Mouse (Mus musculus) erythroblast, embryonic 14.5 days (primary cell): ENCODE data around the gene Tle3. TPM values are rescaled to one million over a fixed set of nuclear protein-coding genes. Genes with fewer than 3 reads are reported as not detected.

ENCODE experiments used
- H3K27me3 ChIP-seq: 2 replicates; pipeline ENCODE4 v1.6.1; 2012; ENCODE audit warnings: inconsistent platforms; ENCODE audit not compliant: control insufficient read depth
- H3K36me3 ChIP-seq: 2 replicates; pipeline ENCODE4 v1.6.1; 2012; ENCODE audit warnings: mild to moderate bottlenecking, inconsistent platforms; ENCODE audit not compliant: control insufficient read depth
- H3K4me1 ChIP-seq: 2 replicates; pipeline ENCODE4 v1.6.1; 2012; ENCODE audit warnings: inconsistent platforms; ENCODE audit not compliant: control insufficient read depth
- H3K4me3 ChIP-seq: replicated peaks from 2 replicates; pipeline ENCODE3; 2012; ENCODE audit warnings: moderate library complexity, mild to moderate bottlenecking, inconsistent platforms
- H3K9me3 ChIP-seq: 2 replicates; pipeline ENCODE4 v1.6.1; 2012; ENCODE audit warnings: low read length, inconsistent platforms, mixed read lengths; ENCODE audit not compliant: control insufficient read depth
- GATA1 ChIP-seq: IDR thresholded peaks from 2 replicates; pipeline ENCODE4 v1.6.1; 2012; ENCODE audit warnings: low read length, inconsistent platforms, mixed read lengths
- TAL1 ChIP-seq: IDR thresholded peaks from 3 replicates; pipeline ENCODE4 v1.6.1; 2012; ENCODE audit warnings: low read length, inconsistent platforms, mixed read lengths
- polyA plus RNA-seq: library from polyadenylated mRNA; stranded (reverse); fragments of >175 nt; gene quantifications from 2 replicates; pipeline ENCODE4 v1.2.3, GENCODE M21; 2012

The Tle3 gene
- polyA plus RNA-seq, 1 experiment: 1.5 TPM

GRCm38 (mm10) chr9:61372976-61373633 is 939 bp downstream of the Tle3 start:
- peaks cover 4% of the 10 kb centered on the region; the same call in 1 of the 2 replicates for H3K36me3 ChIP-seq
- H3K27me3 ChIP-seq: peaks cover 59% of the 10 kb centered on the region
- H3K9me3 ChIP-seq: peaks cover 4% of the 10 kb centered on the region; the same call in 1 of the 2 replicates
- peak overlapping the region; percentile 65 for H3K4me3 ChIP-seq
- H3K4me1 ChIP-seq: peaks cover 80% of the 10 kb centered on the region
- no peak for TF ChIP-seq TAL1
- no peak for TF ChIP-seq GATA1

- peak overlapping the region; percentile 65 for H3K4me3 ChIP-seq
- peaks cover 55% of the 10 kb centered on the region for H3K27me3 ChIP-seq
- peaks cover 4% of the 10 kb centered on the region; the same call in 1 of the 2 replicates for H3K9me3 ChIP-seq
- TF ChIP-seq GATA1: no peak
- TF ChIP-seq TAL1: no peak
- peaks cover 82% of the 10 kb centered on the region for H3K4me1 ChIP-seq
- H3K36me3 ChIP-seq: peaks cover 6% of the 10 kb centered on the region
Observed at GRCm38 (mm10) chr9:61373634-61373941, 1.4 kb downstream of the Tle3 start.

GRCm38 (mm10) chr9:61373942-61374900 is 2.1 kb downstream of the Tle3 start:
- Histone ChIP-seq H3K9me3 (peaks cover 3% of the 10 kb centered on the region; the same call in 1 of the 2 replicates), H3K27me3 (peaks cover 48% of the 10 kb centered on the region), H3K4me3 (peak overlapping the region; percentile 65), H3K36me3 (peaks cover 10% of the 10 kb centered on the region), H3K4me1 (peaks cover 79% of the 10 kb centered on the region)
- TF ChIP-seq GATA1 (no peak), TAL1 (no peak)

- no peak overlapping the region for H3K4me3 ChIP-seq
- H3K9me3 ChIP-seq: no peaks in the 10 kb centered on the region
- H3K27me3 ChIP-seq: peaks cover 40% of the 10 kb centered on the region
- TF ChIP-seq TAL1 (no peak), GATA1 (no peak)
- H3K36me3 ChIP-seq: peaks cover 10% of the 10 kb centered on the region
- H3K4me1 ChIP-seq: peaks cover 71% of the 10 kb centered on the region
Observed at GRCm38 (mm10) chr9:61375002-61375401, 2.8 kb downstream of the Tle3 start.

GRCm38 (mm10) chr9:61375802-61376561 is 3.8 kb downstream of the Tle3 start:
- Histone ChIP-seq H3K4me3 (no peak overlapping the region), H3K4me1 (peaks cover 64% of the 10 kb centered on the region)
- TF ChIP-seq GATA1 (no peak), TAL1 (no peak)

GRCm38 (mm10) chr9:61376650-61377049 is 4.5 kb downstream of the Tle3 start:
- H3K4me3 ChIP-seq: no peak overlapping the region
- H3K9me3 ChIP-seq: no peaks in the 10 kb centered on the region
- H3K4me1 ChIP-seq: peaks cover 60% of the 10 kb centered on the region
- peaks cover 34% of the 10 kb centered on the region for H3K27me3 ChIP-seq
- peaks cover 13% of the 10 kb centered on the region for H3K36me3 ChIP-seq
- TF ChIP-seq TAL1 (no peak), GATA1 (no peak)

More at GRCm38 (mm10) chr9:61375802-61376561, 3.8 kb downstream of the Tle3 start:
- Histone ChIP-seq H3K9me3 (no peaks in the 10 kb centered on the region), H3K36me3 (peaks cover 10% of the 10 kb centered on the region), H3K27me3 (peaks cover 35% of the 10 kb centered on the region)

- H3K4me1 ChIP-seq: peaks cover 55% of the 10 kb centered on the region
- H3K4me3 ChIP-seq: no peak overlapping the region
- H3K27me3 ChIP-seq: peaks cover 28% of the 10 kb centered on the region
- H3K36me3 ChIP-seq: peaks cover 13% of the 10 kb centered on the region
- TF ChIP-seq TAL1 (no peak), GATA1 (no peak)
- H3K9me3 ChIP-seq: no peaks in the 10 kb centered on the region
Observed at GRCm38 (mm10) chr9:61377706-61378479, 5.7 kb downstream of the Tle3 start.

GRCm38 (mm10) chr9:61378516-61378915 is 6.3 kb downstream of the Tle3 start:
- Histone ChIP-seq H3K4me1 (peaks cover 52% of the 10 kb centered on the region), H3K4me3 (no peak overlapping the region), H3K27me3 (peaks cover 22% of the 10 kb centered on the region), H3K9me3 (no peaks in the 10 kb centered on the region), H3K36me3 (peaks cover 13% of the 10 kb centered on the region)
- no peak for TF ChIP-seq GATA1
- TF ChIP-seq TAL1: no peak
